Mouse (Mus musculus): Measurements from ENCODE around the gene Col26a1. TPM values are rescaled to one million over a fixed set of nuclear protein-coding genes. Genes with fewer than 3 reads are reported as not detected.

Col26a1 gene
- polyA plus RNA-seq, 1 experiment, result 1.3 TPM

GRCm38 (mm10) chr5:136881380-136882009 lies 1.5 kb downstream of the Col26a1 start:
- DNase-seq (ENCODE audit: low read depth), result no peak

- no peak for DNase-seq (ENCODE audit: low read depth)
Observed at GRCm38 (mm10) chr5:136880101-136880500, 2.9 kb downstream of the Col26a1 start.

GRCm38 (mm10) chr5:136874271-136874670 lies 8.7 kb downstream of the Col26a1 start:
- no peak for DNase-seq (ENCODE audit: low read depth)

- DNase-seq (ENCODE audit: low read depth), result no peak
Observed at GRCm38 (mm10) chr5:136872417-136872816, 10.6 kb downstream of the Col26a1 start.

GRCm38 (mm10) chr5:136869451-136870114 lies 13.4 kb downstream of the Col26a1 start:
- no peak for DNase-seq (ENCODE audit: low read depth)

- no peak for DNase-seq (ENCODE audit: low read depth)
Observed at GRCm38 (mm10) chr5:136867706-136868105, 15.3 kb downstream of the Col26a1 start.

- no peak for DNase-seq (ENCODE audit: low read depth)
Observed at GRCm38 (mm10) chr5:136863961-136864674, 18.9 kb downstream of the Col26a1 start.

- no peak for DNase-seq (ENCODE audit: low read depth)
Observed at GRCm38 (mm10) chr5:136863276-136863675, 19.7 kb downstream of the Col26a1 start.

GRCm38 (mm10) chr5:136862806-136863205 lies 20.2 kb downstream of the Col26a1 start:
- DNase-seq (ENCODE audit: low read depth), result no peak

GRCm38 (mm10) chr5:136861191-136861940 lies 21.6 kb downstream of the Col26a1 start:
- no peak for DNase-seq (ENCODE audit: low read depth)

- no peak for DNase-seq (ENCODE audit: low read depth)
Observed at GRCm38 (mm10) chr5:136850716-136851115, 32.3 kb downstream of the Col26a1 start.

- no peak for DNase-seq (ENCODE audit: low read depth)
Observed at GRCm38 (mm10) chr5:136846385-136847264, 36.4 kb downstream of the Col26a1 start.

- DNase-seq (ENCODE audit: low read depth), result no peak
Observed at GRCm38 (mm10) chr5:136843930-136844329, 39.1 kb downstream of the Col26a1 start.

GRCm38 (mm10) chr5:136840036-136840435 lies 43.0 kb downstream of the Col26a1 start:
- no peak for DNase-seq (ENCODE audit: low read depth)

- no peak for DNase-seq (ENCODE audit: low read depth)
Observed at GRCm38 (mm10) chr5:136833053-136833452, 50.0 kb downstream of the Col26a1 start.

- DNase-seq (ENCODE audit: low read depth), result no peak
Observed at GRCm38 (mm10) chr5:136830156-136830555, 52.9 kb downstream of the Col26a1 start.

GRCm38 (mm10) chr5:136821971-136822370 lies 61.0 kb downstream of the Col26a1 start:
- DNase-seq (ENCODE audit: low read depth), result no peak

GRCm38 (mm10) chr5:136820911-136821310 lies 62.1 kb downstream of the Col26a1 start:
- DNase-seq (ENCODE audit: low read depth), result no peak

GRCm38 (mm10) chr5:136819686-136820085 lies 63.3 kb downstream of the Col26a1 start:
- no peak for DNase-seq (ENCODE audit: low read depth)

GRCm38 (mm10) chr5:136810539-136811374 lies 72.3 kb downstream of the Col26a1 start:
- DNase-seq (ENCODE audit: low read depth), result no peak

Data from gonadal fat pad, adult 2 months (tissue).